Mouse (Mus musculus) midbrain, embryonic 12.5 days (tissue): Measurements from ENCODE around the gene Stard13. TPM values are rescaled to one million over a fixed set of nuclear protein-coding genes. Genes with fewer than 3 reads are reported as not detected.

Experiments
- ATAC-seq: fragments of 200-750 bp; cut with Nextera tagmentation; 2 replicates; pipeline ENCODE4 v1.8.0; 2017; ENCODE audit warnings: low read depth, moderate TSS enrichment, moderate library complexity; ENCODE audit not compliant: low FRiP score
- H3K27ac ChIP-seq: fragments of 300-500 bp; sonication (generic); replicated peaks from 2 replicates; pipeline ENCODE4 v1.5.1; 2016; ENCODE audit warnings: mild to moderate bottlenecking
- H3K27me3 ChIP-seq: fragments of 300-500 bp; sonication (generic); 2 replicates; pipeline ENCODE4 v1.6.1; 2016; ENCODE audit warnings: mild to moderate bottlenecking
- H3K36me3 ChIP-seq: fragments of 300-500 bp; sonication (generic); 2 replicates; pipeline ENCODE4 v1.6.1; 2016
- H3K4me1 ChIP-seq: fragments of 300-500 bp; sonication (generic); 2 replicates; pipeline ENCODE4 v1.6.1; 2016
- H3K4me2 ChIP-seq: fragments of 300-500 bp; sonication (generic); replicated peaks from 2 replicates; pipeline ENCODE4 v1.6.1; 2016; ENCODE audit warnings: mild to moderate bottlenecking, moderate library complexity
- H3K4me3 ChIP-seq: fragments of 300-500 bp; sonication (generic); 2 replicates; pipeline ENCODE4 v1.5.1; 2016; ENCODE audit warnings: mild to moderate bottlenecking
- H3K9ac ChIP-seq: fragments of 300-500 bp; sonication (generic); replicated peaks from 2 replicates; pipeline ENCODE4 v1.6.1; 2016; ENCODE audit warnings: mild to moderate bottlenecking, moderate library complexity
- H3K9me3 ChIP-seq: fragments of 300-500 bp; sonication (generic); 2 replicates; pipeline ENCODE4 v1.6.1; 2016; ENCODE audit warnings: mild to moderate bottlenecking
- WGBS: fragments of 180-500 bp; shearing (Covaris S2); methylation state at CpG from one replicate; pipeline ENCODE4 v1.1.7; 2016; 5-methylcytosine and 5-hydroxymethylcytosine counted together
- polyA plus RNA-seq: library from polyadenylated mRNA; unstranded; fragments of >200 nt; fragmentation: Nextera tagmentation; extraction: Ambion mirVana; gene quantifications from 2 replicates; pipeline ENCODE4 v1.2.1, GENCODE M21; 2016

The Stard13 gene
- 3.3 and 5.6 TPM in 2 replicates for polyA plus RNA-seq

DNA sequence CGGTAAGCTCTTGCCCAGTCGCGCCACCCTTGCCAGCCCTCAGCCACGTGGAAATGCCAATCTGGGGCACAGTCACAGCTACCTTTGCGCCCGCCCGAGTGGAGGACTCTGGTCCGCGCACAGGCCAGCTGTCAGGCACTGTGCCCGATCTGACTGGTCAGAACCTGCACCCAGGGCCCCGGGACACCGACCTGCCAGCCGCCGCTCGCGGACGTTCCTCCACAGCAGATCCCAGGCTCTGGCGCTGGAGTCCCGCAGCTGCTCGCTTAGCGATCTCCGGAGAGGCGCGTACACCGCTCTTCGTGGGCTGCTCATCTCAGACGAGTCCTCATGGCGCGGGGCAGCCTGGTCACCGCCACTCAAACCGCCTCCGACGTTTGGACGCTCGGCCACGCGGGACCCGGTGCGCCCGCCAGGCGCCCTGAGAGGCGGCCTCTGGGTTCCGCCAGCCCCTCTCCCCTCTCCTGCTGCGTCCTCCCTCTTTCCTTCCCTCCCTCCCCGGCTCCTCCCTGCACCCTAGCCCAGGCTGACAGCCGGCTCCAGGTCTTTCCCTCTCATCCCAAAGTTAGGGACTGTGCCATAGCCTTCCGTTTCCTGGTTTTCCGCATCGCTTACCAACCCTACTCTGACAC, at the start of gene Stard13:
TSS of gene Stard13 (minus strand) at position 437 of the 632 bp plus-strand sequence.
- ATAC-seq, result peak; percentile 84
- WGBS, result 2% methylated on average over 45 of the region's 49 CpGs
- peak within 1 kb of the TSS; percentile 44 for H3K4me3 ChIP-seq
- peak within 1 kb of the TSS; percentile 40 for H3K9ac ChIP-seq
- peak within 1 kb of the TSS; percentile 85 for H3K4me2 ChIP-seq
- no peaks in the 10 kb centered on the region for H3K36me3 ChIP-seq
- H3K27me3 ChIP-seq, result peaks cover 30% of the 10 kb centered on the region
- H3K9me3 ChIP-seq, result no peaks in the 10 kb centered on the region
- peaks cover 11% of the 10 kb centered on the region; the same call in 1 of the 2 replicates for H3K4me1 ChIP-seq
- H3K27ac ChIP-seq, result no peak within 1 kb of the TSS

DNA sequence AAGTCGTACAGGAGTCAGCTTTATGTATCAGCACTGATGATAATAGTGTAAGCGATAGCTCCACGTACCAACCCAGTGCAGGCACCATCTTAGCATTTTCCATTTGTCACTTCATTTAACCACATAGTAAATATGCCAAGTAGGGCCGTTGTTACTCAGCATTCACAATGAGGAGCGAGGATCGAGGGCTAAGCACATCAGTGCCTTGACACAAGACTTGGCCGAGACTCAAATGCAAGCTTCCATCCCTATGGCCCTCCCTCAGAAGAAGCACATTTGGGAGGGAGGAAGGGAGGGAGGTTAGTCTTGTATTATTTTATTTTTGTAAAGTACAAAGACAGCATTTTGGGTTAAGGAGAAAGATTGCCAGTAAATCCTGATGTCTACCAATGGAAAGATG, 45.9 kb upstream of the Stard13 start:
- Histone ChIP-seq H3K4me3 (no peak overlapping the region), H3K27me3 (no peaks in the 10 kb centered on the region), H3K4me1 (no peaks in the 10 kb centered on the region), H3K9me3 (no peaks in the 10 kb centered on the region), H3K36me3 (no peaks in the 10 kb centered on the region), H3K27ac (no peak overlapping the region), H3K9ac (no peak overlapping the region), H3K4me2 (no peak overlapping the region)
- ATAC-seq, result no peak
- WGBS, result 88% methylated on average over 7 of the region's 7 CpGs

- ATAC-seq, result no peak
- H3K4me3 ChIP-seq, result no peak overlapping the region
- H3K27ac ChIP-seq, result no peak overlapping the region
- H3K9ac ChIP-seq, result no peak overlapping the region
- H3K27me3 ChIP-seq, result no peaks in the 10 kb centered on the region
- no peak overlapping the region for H3K4me2 ChIP-seq
- 90% methylated on average over 6 of the region's 6 CpGs for WGBS
- H3K9me3 ChIP-seq, result no peaks in the 10 kb centered on the region
- H3K36me3 ChIP-seq, result no peaks in the 10 kb centered on the region
- no peaks in the 10 kb centered on the region for H3K4me1 ChIP-seq
These were observed 44.3 kb upstream of the Stard13 start for GRCm38 (mm10) chr5:151277927-151278326.

GRCm38 (mm10) chr5:151275986-151276385, 42.4 kb upstream of the Stard13 start:
- Histone ChIP-seq H3K36me3 (no peaks in the 10 kb centered on the region), H3K4me3 (no peak overlapping the region), H3K27me3 (no peaks in the 10 kb centered on the region), H3K4me2 (no peak overlapping the region), H3K27ac (no peak overlapping the region), H3K9ac (no peak overlapping the region), H3K9me3 (no peaks in the 10 kb centered on the region), H3K4me1 (no peaks in the 10 kb centered on the region)
- 93% methylated on average over 2 of the region's 2 CpGs for WGBS
- ATAC-seq, result no peak

GRCm38 (mm10) chr5:151274265-151274664, 40.6 kb upstream of the Stard13 start:
- no peak for ATAC-seq

DNA sequence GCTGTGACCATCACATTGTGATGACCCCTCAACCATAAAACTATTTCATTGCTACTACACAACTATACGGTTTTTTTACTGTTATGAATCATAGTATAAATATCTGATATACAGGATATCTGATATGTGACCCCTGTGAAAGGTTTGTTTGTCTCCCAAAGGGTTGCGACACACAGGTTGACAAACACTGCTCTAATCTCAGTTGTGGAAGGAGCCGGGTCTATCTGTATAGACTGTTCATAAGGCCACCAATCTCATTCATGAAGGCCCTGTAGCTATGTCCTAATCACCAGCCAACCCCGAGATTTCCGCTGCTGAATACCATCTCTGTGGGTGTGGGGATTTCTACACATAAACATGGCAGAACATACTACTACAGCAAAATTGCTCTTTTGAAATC, 37.2 kb upstream of the Stard13 start:
- Histone ChIP-seq H3K4me1 (no peaks in the 10 kb centered on the region), H3K27ac (no peak overlapping the region), H3K4me3 (no peak overlapping the region), H3K36me3 (no peaks in the 10 kb centered on the region), H3K27me3 (no peaks in the 10 kb centered on the region), H3K9ac (no peak overlapping the region), H3K4me2 (no peak overlapping the region), H3K9me3 (no peaks in the 10 kb centered on the region)
- WGBS, result 91% methylated on average over 5 of the region's 5 CpGs
- no peak for ATAC-seq

More at GRCm38 (mm10) chr5:151274265-151274664, 40.6 kb upstream of the Stard13 start:
- Histone ChIP-seq H3K36me3 (no peaks in the 10 kb centered on the region), H3K27me3 (no peaks in the 10 kb centered on the region), H3K4me2 (no peak overlapping the region), H3K27ac (no peak overlapping the region), H3K9me3 (no peaks in the 10 kb centered on the region), H3K4me3 (no peak overlapping the region), H3K9ac (no peak overlapping the region), H3K4me1 (no peaks in the 10 kb centered on the region)
- 78% methylated on average over 6 of the region's 6 CpGs for WGBS

- no peaks in the 10 kb centered on the region for H3K36me3 ChIP-seq
- no peaks in the 10 kb centered on the region for H3K9me3 ChIP-seq
- H3K27ac ChIP-seq, result no peak overlapping the region
- 82% methylated on average over 14 of the region's 14 CpGs for WGBS
- H3K27me3 ChIP-seq, result no peaks in the 10 kb centered on the region
- H3K4me2 ChIP-seq, result no peak overlapping the region
- ATAC-seq, result no peak
- no peaks in the 10 kb centered on the region for H3K4me1 ChIP-seq
- H3K9ac ChIP-seq, result no peak overlapping the region
- no peak overlapping the region for H3K4me3 ChIP-seq
These were observed 33.4 kb upstream of the Stard13 start for GRCm38 (mm10) chr5:151266896-151267634.

DNA sequence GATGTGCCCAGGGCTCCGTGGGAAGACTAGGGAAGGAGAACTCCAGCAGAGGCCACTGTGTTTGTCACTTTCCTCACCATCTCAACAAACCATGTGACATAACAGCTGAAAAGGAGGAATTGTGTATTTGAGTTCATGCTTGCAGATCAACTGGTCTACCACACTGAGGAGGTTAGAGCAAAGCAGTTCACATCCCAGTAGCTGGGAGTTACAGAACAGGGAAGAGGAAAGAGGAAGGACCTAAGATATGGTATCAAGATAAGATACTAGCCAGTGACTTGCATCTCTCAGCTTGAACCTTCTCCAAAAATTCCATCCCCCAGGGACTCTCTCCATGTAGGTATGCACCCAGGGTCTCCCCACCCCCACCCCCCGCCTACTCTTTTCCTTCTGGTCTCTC, 27.9 kb upstream of the Stard13 start:
- no peak for ATAC-seq
- no peaks in the 10 kb centered on the region for H3K27me3 ChIP-seq
- H3K4me3 ChIP-seq, result no peak overlapping the region
- no peak overlapping the region for H3K4me2 ChIP-seq
- WGBS, result 80% methylated on average over 1 of the region's 2 CpGs
- no peaks in the 10 kb centered on the region for H3K4me1 ChIP-seq
- H3K9me3 ChIP-seq, result no peaks in the 10 kb centered on the region
- H3K27ac ChIP-seq, result no peak overlapping the region
- H3K9ac ChIP-seq, result no peak overlapping the region
- no peaks in the 10 kb centered on the region for H3K36me3 ChIP-seq

- no peak overlapping the region for H3K9ac ChIP-seq
These were observed 18.6 kb upstream of the Stard13 start for GRCm38 (mm10) chr5:151252213-151252612.

GRCm38 (mm10) chr5:151251656-151252055, 18.0 kb upstream of the Stard13 start:
- Histone ChIP-seq H3K27ac (no peak overlapping the region), H3K4me1 (peaks cover 2% of the 10 kb centered on the region; the same call in 1 of the 2 replicates), H3K9me3 (no peaks in the 10 kb centered on the region), H3K4me3 (no peak overlapping the region), H3K9ac (no peak overlapping the region), H3K4me2 (no peak overlapping the region), H3K36me3 (no peaks in the 10 kb centered on the region), H3K27me3 (no peaks in the 10 kb centered on the region)
- no peak for ATAC-seq
- WGBS, result 92% methylated on average over 8 of the region's 8 CpGs

More at GRCm38 (mm10) chr5:151252213-151252612, 18.6 kb upstream of the Stard13 start:
- Histone ChIP-seq H3K9me3 (no peaks in the 10 kb centered on the region), H3K4me3 (no peak overlapping the region), H3K27ac (no peak overlapping the region), H3K27me3 (no peaks in the 10 kb centered on the region), H3K4me1 (peaks cover 2% of the 10 kb centered on the region; the same call in 1 of the 2 replicates), H3K4me2 (0 out of 2 replicates have a peak overlapping the region, but pooled peaks have one; percentile 17), H3K36me3 (no peaks in the 10 kb centered on the region)
- ATAC-seq, result no peak
- 55% methylated on average over 8 of the region's 8 CpGs for WGBS

GRCm38 (mm10) chr5:151248671-151249620, 15.3 kb upstream of the Stard13 start:
- ATAC-seq, result no peak
- 73% methylated on average over 10 of the region's 10 CpGs for WGBS
- H3K27me3 ChIP-seq, result no peaks in the 10 kb centered on the region
- H3K4me3 ChIP-seq, result no peak overlapping the region
- H3K4me1 ChIP-seq, result peaks cover 2% of the 10 kb centered on the region; the same call in 1 of the 2 replicates
- H3K9ac ChIP-seq, result no peak overlapping the region
- H3K27ac ChIP-seq, result no peak overlapping the region
- H3K9me3 ChIP-seq, result no peaks in the 10 kb centered on the region
- H3K4me2 ChIP-seq, result no peak overlapping the region
- H3K36me3 ChIP-seq, result no peaks in the 10 kb centered on the region
